Mouse (Mus musculus) heart, adult 2 months (tissue): ENCODE results near the gene Tango2. TPM values are rescaled to one million over a fixed set of nuclear protein-coding genes. Genes with fewer than 3 reads are reported as not detected.

Source experiments
- DNase-seq, 2 experiments: peaks; one replicate each; pipeline ENCODE4 v3.0.0; 2021
- H3K27ac ChIP-seq: fragments of 200-600 bp; 2 replicates; pipeline ENCODE4 v1.8.1; 2022
- H3K27me3 ChIP-seq: fragments of 200-500 bp; 2 replicates; pipeline ENCODE4 v1.6.1; 2012; ENCODE audit warnings: mild to moderate bottlenecking, low read length, inconsistent platforms, mixed read lengths; ENCODE audit not compliant: control insufficient read depth, insufficient read depth
- H3K36me3 ChIP-seq: fragments of 200-500 bp; 2 replicates; pipeline ENCODE4 v1.6.1; 2012; ENCODE audit warnings: low read length, inconsistent platforms; ENCODE audit not compliant: control insufficient read depth, insufficient read depth
- H3K4me1 ChIP-seq: fragments of 200-500 bp; 2 replicates; pipeline ENCODE4 v1.6.1; 2011; ENCODE audit warnings: low read length; ENCODE audit not compliant: control insufficient read depth, insufficient read depth
- H3K4me3 ChIP-seq: fragments of 200-600 bp; 2 replicates; pipeline ENCODE4 v1.8.1; 2022
- H3K79me2 ChIP-seq: fragments of 200-500 bp; replicated peaks from 2 replicates; pipeline ENCODE4 v1.6.1; 2012; ENCODE audit warnings: mild to moderate bottlenecking, inconsistent platforms, low read length, moderate library complexity, mixed read lengths; ENCODE audit not compliant: control insufficient read depth, insufficient read depth
- H3K9ac ChIP-seq: fragments of 200-500 bp; 2 replicates; pipeline ENCODE4 v1.6.1; 2012; ENCODE audit warnings: low read depth, mild to moderate bottlenecking, control low read depth, inconsistent platforms, low read length, mixed read lengths
- CTCF ChIP-seq: fragments of 200-600 bp; IDR thresholded peaks from 2 replicates; pipeline ENCODE4 v1.8.1; 2022; ENCODE audit warnings: antibody characterized with exemption, mild to moderate bottlenecking, moderate library complexity
- EP300 ChIP-seq: fragments of 200-500 bp; IDR thresholded peaks from 2 replicates; pipeline ENCODE4 v1.6.1; 2011; ENCODE audit warnings: low read depth, low read length, control low read depth; ENCODE audit not compliant: insufficient read depth
- POLR2A ChIP-seq: fragments of 200-500 bp; IDR thresholded peaks from 2 replicates; pipeline ENCODE4 v1.6.1; 2011; ENCODE audit warnings: mild to moderate bottlenecking, low read depth, low read length, control low read depth; ENCODE audit not compliant: insufficient read depth
- WGBS: fragments of 180-500 bp; shearing (Covaris S2); methylation state at CpG from one replicate; pipeline ENCODE4 v1.1.7; 2018; 5-methylcytosine and 5-hydroxymethylcytosine counted together
- intact Hi-C: fragments of 180-260 bp; cut with DNase I; formaldehyde crosslinking; loops from one replicate; pipeline ENCODE4 v1.15.1; 2025
- polyA plus RNA-seq: library from polyadenylated mRNA; depleted of rRNA; stranded (reverse); fragments of >200 nt; gene quantifications from 2 replicates; pipeline ENCODE4 v1.2.3, GENCODE M21; 2012
- total RNA-seq, 2 experiments: library from RNA; stranded (reverse); gene quantifications; 2 replicates each; pipeline ENCODE4 v1.2.3; 2021

The Tango2 gene
- total and polyA plus RNA-seq, 3 experiments: 173 to 283 (median 181) TPM

GRCm38 (mm10) chr16:18328524-18328923, 19.4 kb downstream of the Tango2 start:
- TF ChIP-seq EP300: no peak
- no peak for TF ChIP-seq POLR2A
- no peak for TF ChIP-seq CTCF
- Histone ChIP-seq H3K27ac (no peak overlapping the region), H3K79me2 (no peaks in the 10 kb centered on the region), H3K36me3 (peaks cover 4% of the 10 kb centered on the region), H3K4me3 (no peak overlapping the region), H3K9ac (no peak overlapping the region), H3K27me3 (no peaks in the 10 kb centered on the region), H3K4me1 (peaks cover 2% of the 10 kb centered on the region; the same call in 1 of the 2 replicates)
- intact Hi-C loops: no loop called here
- 50% methylated on average over 1 of the region's 1 CpGs for WGBS
- DNase-seq: no peak

- no peak for TF ChIP-seq EP300
- TF ChIP-seq CTCF: no peak
- TF ChIP-seq POLR2A: no peak
- no peaks in the 10 kb centered on the region for H3K79me2 ChIP-seq
- intact Hi-C loops: no loop called here
- H3K36me3 ChIP-seq: peaks cover 3% of the 10 kb centered on the region
- H3K4me3 ChIP-seq: no peak overlapping the region
- 0 out of 2 replicates have a peak, but pooled peaks cover 2% of the 10 kb centered on the region for H3K4me1 ChIP-seq
- DNase-seq: no peak
- 93% methylated on average over 9 of the region's 9 CpGs for WGBS
- H3K9ac ChIP-seq: no peak overlapping the region
- no peaks in the 10 kb centered on the region for H3K27me3 ChIP-seq
- no peak overlapping the region for H3K27ac ChIP-seq
Observed at GRCm38 (mm10) chr16:18327936-18328335, 20.0 kb downstream of the Tango2 start.

GRCm38 (mm10) chr16:18325741-18326140, 22.2 kb downstream of the Tango2 start:
- H3K4me1 ChIP-seq: 0 out of 2 replicates have a peak, but pooled peaks cover 2% of the 10 kb centered on the region
- H3K27me3 ChIP-seq: no peaks in the 10 kb centered on the region
- no peak for DNase-seq
- no peak overlapping the region for H3K4me3 ChIP-seq
- no peak overlapping the region for H3K9ac ChIP-seq
- intact Hi-C loops: no loop called here
- WGBS: 68% methylated on average over 4 of the region's 4 CpGs
- no peaks in the 10 kb centered on the region for H3K79me2 ChIP-seq
- no peak for TF ChIP-seq POLR2A
- no peak for TF ChIP-seq EP300
- TF ChIP-seq CTCF: no peak
- no peaks in the 10 kb centered on the region for H3K36me3 ChIP-seq
- H3K27ac ChIP-seq: no peak overlapping the region

DNA sequence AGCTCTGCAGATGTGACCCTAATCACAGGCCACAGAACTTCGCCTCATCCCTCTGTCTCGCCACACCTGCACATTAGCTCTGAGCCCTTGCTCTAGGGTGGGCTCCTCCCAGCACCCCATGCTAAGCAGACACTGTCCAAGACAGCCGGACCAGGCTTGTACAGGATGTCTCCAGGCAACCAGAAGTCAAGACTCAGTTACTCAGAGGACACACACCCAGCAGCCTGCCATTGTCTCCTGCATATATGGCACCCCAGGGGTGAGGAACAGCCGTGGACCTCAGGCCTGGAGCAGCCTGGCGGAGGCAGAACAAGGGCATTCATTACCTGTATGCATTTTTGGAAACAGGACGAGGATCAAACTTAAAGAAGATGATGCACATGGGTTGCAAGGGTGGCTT, 23.9 kb downstream of the Tango2 start:
- no peak for DNase-seq
- Histone ChIP-seq H3K27ac (no peak overlapping the region), H3K36me3 (no peaks in the 10 kb centered on the region), H3K4me3 (no peak overlapping the region), H3K9ac (no peak overlapping the region), H3K27me3 (no peaks in the 10 kb centered on the region), H3K79me2 (no peaks in the 10 kb centered on the region), H3K4me1 (0 out of 2 replicates have a peak, but pooled peaks cover 2% of the 10 kb centered on the region)
- no peak for TF ChIP-seq EP300
- no peak for TF ChIP-seq CTCF
- TF ChIP-seq POLR2A: no peak
- intact Hi-C loops: no loop called here
- 91% methylated on average over 6 of the region's 6 CpGs for WGBS

- H3K36me3 ChIP-seq: no peaks in the 10 kb centered on the region
- 46% methylated on average over 2 of the region's 2 CpGs for WGBS
- no peak overlapping the region for H3K4me3 ChIP-seq
- no peaks in the 10 kb centered on the region for H3K79me2 ChIP-seq
- no peaks in the 10 kb centered on the region for H3K27me3 ChIP-seq
- H3K9ac ChIP-seq: no peak overlapping the region
- TF ChIP-seq CTCF (no peak), POLR2A (no peak), EP300 (no peak)
- DNase-seq: peak in 1 of 2 experiments; percentile 12
- no peak overlapping the region for H3K27ac ChIP-seq
- no peaks in the 10 kb centered on the region for H3K4me1 ChIP-seq
- intact Hi-C loops: no loop called here
Observed at GRCm38 (mm10) chr16:18323460-18323859, 24.4 kb downstream of the Tango2 start.

DNA sequence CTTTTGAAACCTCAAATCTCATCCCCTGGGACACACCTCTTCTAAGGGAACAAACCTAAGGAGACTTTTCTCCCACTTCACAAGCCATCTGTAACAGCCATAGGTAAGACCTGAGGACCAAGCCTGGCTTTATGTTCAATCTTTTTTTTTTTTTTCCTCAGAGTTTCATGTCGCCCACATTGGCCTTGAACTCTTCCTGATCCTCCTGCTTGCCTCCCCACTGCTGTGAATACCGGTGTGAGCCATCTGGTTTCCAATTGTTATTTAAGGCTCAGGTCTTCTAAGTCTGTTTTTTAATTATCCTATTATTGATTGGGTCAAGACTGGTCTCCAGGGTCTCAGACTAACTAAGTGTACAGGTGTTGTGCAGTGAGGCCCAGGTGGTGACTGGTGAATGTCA, 26.5 kb downstream of the Tango2 start:
- H3K36me3 ChIP-seq: no peaks in the 10 kb centered on the region
- 83% methylated on average over 2 of the region's 2 CpGs for WGBS
- intact Hi-C loops: no loop called here
- no peak overlapping the region for H3K27ac ChIP-seq
- no peaks in the 10 kb centered on the region for H3K27me3 ChIP-seq
- TF ChIP-seq CTCF (no peak), POLR2A (no peak), EP300 (no peak)
- H3K79me2 ChIP-seq: no peaks in the 10 kb centered on the region
- H3K4me3 ChIP-seq: no peak overlapping the region
- no peak overlapping the region for H3K9ac ChIP-seq
- no peak for DNase-seq
- H3K4me1 ChIP-seq: no peaks in the 10 kb centered on the region
